Mouse (Mus musculus) CD4-positive helper T cell, adult 2 months (primary cell): ENCODE measurements around the gene Tceal9.

Experiments used
- DNase-seq: peaks from one replicate; pipeline ENCODE4 v3.0.0-alpha.2; 2012; ENCODE audit warnings: low read depth, missing footprints, low spot score

The Tceal9 gene

DNA sequence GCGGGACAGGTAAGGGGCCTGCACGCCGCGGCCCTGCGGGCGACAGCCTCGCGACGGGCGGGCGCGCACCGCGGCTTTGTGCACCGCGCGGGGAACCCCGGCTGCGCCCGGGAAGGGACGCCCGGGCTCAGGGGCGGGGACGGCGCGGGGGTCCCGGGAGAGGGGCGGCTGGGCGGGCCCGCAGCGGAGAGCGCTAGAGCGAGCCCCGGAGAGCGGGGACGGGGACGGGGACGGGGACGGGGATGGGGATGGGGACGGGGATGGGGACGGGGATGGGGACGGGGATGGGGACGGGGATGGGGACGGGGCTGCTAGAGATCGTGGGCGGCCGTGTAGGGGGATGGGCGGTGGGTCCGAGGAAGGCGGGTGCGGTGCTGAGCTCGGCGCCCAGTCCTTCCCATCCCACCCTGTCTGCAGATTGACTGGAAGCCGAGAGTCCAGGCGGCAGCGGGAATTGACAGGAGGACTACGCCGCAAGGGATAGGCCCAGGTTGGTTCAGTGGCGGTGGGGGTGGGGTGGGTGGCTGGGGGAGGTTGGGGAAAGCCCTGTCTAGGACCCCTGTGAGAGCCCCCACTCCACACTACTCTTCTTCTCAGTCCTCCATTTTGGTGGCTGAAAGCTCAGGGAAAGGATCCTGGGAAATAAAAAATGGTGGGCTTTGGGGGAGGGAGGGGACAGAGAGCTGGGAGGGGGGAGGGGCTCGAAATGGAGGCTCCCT is 25.7 kb downstream of the Tceal9 start:
- DNase-seq: peak; percentile 3

DNA sequence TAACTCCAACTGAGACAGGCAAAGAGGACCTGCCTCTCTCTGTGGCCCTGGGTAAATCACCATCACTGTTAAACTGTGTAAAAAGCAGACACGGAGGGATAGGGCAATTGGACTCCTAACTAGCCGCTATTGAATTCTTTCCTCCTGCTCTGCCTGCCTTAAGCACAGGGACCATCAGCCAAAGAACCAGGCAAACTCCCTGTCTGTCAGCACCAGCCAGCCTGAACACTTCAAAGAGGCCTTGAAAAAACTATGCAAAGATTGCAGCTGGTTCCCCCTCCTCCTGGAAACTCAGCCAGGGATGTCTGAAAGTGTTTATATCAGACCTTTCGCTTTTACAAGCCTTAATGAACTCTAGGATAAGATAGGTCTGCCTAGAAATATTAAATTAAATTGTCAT is 29.7 kb downstream of the Tceal9 start:
- no peak for DNase-seq

DNA sequence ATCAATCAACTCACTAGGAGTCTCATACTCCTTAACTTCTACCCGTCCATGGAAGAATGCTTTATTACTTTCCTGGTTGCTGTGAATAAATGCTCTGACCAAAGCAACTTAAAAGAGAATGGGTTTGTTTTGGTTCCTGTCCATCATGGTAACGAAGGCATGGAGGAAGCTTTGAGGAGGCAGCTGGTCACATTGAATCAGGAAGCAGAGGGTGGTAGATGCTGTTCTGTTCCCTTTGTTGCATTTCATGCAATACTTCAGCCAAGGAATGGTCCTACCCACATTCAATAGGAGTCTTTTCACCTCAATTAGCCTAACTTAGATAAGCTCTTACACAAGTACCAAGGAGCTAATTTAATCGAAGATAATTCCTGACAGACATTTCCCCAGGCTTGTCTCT is 30.5 kb downstream of the Tceal9 start:
- no peak for DNase-seq

DNA sequence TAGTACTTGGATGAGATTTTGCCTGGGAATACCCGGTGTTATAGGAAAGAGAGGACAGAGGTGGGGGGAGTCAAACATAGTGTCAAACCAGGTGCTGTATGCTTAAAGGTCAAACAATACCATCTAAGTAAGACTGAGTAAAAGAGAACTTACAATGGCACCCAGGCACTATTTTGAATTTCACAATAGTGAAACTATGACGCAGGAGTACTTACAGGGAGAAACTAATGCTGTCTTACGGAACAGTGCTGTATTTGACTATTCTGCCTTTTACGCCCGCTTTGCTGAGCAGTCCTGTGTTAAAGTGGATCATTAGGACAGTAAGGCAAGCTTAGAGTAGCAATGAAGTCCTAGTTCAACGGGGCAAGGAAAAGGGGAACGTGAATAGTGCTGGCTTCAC is 32.7 kb downstream of the Tceal9 start:
- no peak for DNase-seq

DNA sequence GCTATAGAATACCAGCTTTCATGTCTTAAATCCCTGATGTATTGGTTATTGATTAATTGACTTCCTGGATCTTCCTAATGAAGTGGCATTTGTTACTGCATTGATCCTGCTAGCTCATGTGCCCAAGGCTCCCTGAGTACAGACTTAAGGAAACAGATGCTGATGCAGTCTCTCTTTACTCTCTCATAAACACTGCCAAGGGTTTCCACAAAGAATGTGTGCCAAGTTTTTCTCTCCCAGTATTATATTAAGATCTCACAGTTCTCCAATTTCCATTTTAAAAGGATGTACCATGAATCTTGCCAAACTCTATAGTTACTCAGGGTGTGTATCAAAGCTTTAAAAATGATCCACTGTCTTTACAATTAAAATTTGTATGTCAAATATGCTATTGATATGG is 33.5 kb downstream of the Tceal9 start:
- no peak for DNase-seq

DNA sequence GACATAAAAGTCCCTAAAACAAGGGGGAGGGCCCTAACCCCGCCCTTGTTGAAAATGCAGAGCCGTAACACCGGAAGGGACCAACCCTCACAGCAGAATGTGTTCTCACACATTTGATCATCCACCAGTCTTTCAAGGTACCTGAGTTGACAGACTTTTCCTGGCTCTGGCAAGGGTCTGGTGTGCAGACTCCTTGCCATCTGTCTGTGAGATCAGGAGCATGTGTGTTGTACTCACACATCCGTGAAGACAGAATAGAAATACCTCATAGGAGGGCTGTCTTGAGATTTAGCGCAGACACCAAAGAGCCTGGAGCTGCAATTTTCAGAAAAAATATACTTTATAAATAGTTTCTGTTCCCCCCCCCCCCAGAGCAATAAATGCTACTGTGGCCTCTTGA is 34.5 kb downstream of the Tceal9 start:
- no peak for DNase-seq

DNA sequence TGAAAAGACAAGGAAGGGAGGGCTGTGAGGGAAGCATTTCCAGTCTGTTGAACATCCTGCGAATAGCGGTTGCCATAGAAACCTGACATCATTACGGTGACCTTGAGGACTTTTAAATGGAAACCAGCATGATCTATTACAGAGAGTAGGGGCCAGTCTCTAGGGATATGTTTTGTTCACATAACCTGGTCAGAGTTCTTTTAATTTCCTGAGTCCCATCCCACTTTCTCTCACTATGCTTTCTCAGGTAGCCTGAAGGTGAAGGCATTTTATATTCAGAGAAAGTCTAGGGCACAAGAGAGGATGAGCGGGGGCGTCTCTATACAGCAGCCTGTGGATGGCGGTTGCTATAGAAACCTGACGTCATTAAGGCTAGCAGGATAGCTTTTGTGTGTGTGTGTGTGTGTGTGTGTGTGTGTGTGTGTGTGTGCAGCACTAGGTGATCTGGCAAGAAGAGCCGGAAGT is 46.0 kb downstream of the Tceal9 start:
- DNase-seq: peak; percentile 2
